Mouse (Mus musculus): ENCODE data around the gene Prpsap1. TPM values are rescaled to one million over a fixed set of nuclear protein-coding genes. Genes with fewer than 3 reads are reported as not detected.

Prpsap1 gene
- polyA plus RNA-seq, 1 experiment, result 112 TPM

GRCm38 (mm10) chr11:116532262-116532809, 38.3 kb upstream of the Prpsap1 start:
- H3K27ac ChIP-seq (ENCODE audit: insufficient read depth, low read length), result peak overlapping the region; percentile 42
- peak overlapping the region; percentile 50 for H3K4me3 ChIP-seq (ENCODE audit: insufficient read depth, low read length)
- TF ChIP-seq CTCF (IDR thresholded peaks at IDR 0.05; ENCODE audit: borderline replicate concordance, insufficient read depth, low read length) (no peak), POLR2A (IDR thresholded peaks at IDR 0.05; ENCODE audit: low read depth, low read length) (peak; percentile 75)
- H3K4me1 ChIP-seq (ENCODE audit: control insufficient read depth, insufficient read depth, low read length), result no peaks in the 10 kb centered on the region

- no peaks in the 10 kb centered on the region for H3K4me1 ChIP-seq (ENCODE audit: control insufficient read depth, insufficient read depth, low read length)
- TF ChIP-seq POLR2A (IDR thresholded peaks at IDR 0.05; ENCODE audit: low read depth, low read length) (no peak), CTCF (IDR thresholded peaks at IDR 0.05; ENCODE audit: borderline replicate concordance, insufficient read depth, low read length) (no peak)
- no peak overlapping the region for H3K27ac ChIP-seq (ENCODE audit: insufficient read depth, low read length)
- peak overlapping the region; percentile 50 for H3K4me3 ChIP-seq (ENCODE audit: insufficient read depth, low read length)
Observed at GRCm38 (mm10) chr11:116531371-116532191, 37.6 kb upstream of the Prpsap1 start.

- TF ChIP-seq POLR2A (IDR thresholded peaks at IDR 0.05; ENCODE audit: low read depth, low read length) (no peak), CTCF (IDR thresholded peaks at IDR 0.05; ENCODE audit: borderline replicate concordance, insufficient read depth, low read length) (no peak)
- Histone ChIP-seq H3K27ac (ENCODE audit: insufficient read depth, low read length) (no peak within 1 kb of the TSS), H3K4me3 (ENCODE audit: insufficient read depth, low read length) (peak within 1 kb of the TSS; percentile 50), H3K4me1 (ENCODE audit: control insufficient read depth, insufficient read depth, low read length) (no peaks in the 10 kb centered on the region)
Observed at GRCm38 (mm10) chr11:116530187-116531147, 36.5 kb upstream of the Prpsap1 start, which contains the start of gene Sphk1. Sphk1 (plus strand) TSS chr11:116530925.

GRCm38 (mm10) chr11:116528636-116529320, 34.8 kb upstream of the Prpsap1 start:
- no peak overlapping the region for H3K4me3 ChIP-seq (ENCODE audit: insufficient read depth, low read length)
- H3K4me1 ChIP-seq (ENCODE audit: control insufficient read depth, insufficient read depth, low read length), result peaks cover 2% of the 10 kb centered on the region; the same call in 1 of the 2 replicates
- TF ChIP-seq CTCF (IDR thresholded peaks at IDR 0.05; ENCODE audit: borderline replicate concordance, insufficient read depth, low read length), result no peak
- TF ChIP-seq POLR2A (IDR thresholded peaks at IDR 0.05; ENCODE audit: low read depth, low read length), result no peak
- H3K27ac ChIP-seq (ENCODE audit: insufficient read depth, low read length), result no peak overlapping the region

- TF ChIP-seq CTCF (IDR thresholded peaks at IDR 0.05; ENCODE audit: borderline replicate concordance, insufficient read depth, low read length) (no peak; the same call in 1 of the 2 replicates), POLR2A (IDR thresholded peaks at IDR 0.05; ENCODE audit: low read depth, low read length) (no peak)
- Histone ChIP-seq H3K4me3 (ENCODE audit: insufficient read depth, low read length) (no peak overlapping the region), H3K4me1 (ENCODE audit: control insufficient read depth, insufficient read depth, low read length) (peaks cover 12% of the 10 kb centered on the region), H3K27ac (ENCODE audit: insufficient read depth, low read length) (peak overlapping the region; percentile 49)
Observed at GRCm38 (mm10) chr11:116523699-116524189, 29.7 kb upstream of the Prpsap1 start.

- peaks cover 12% of the 10 kb centered on the region for H3K4me1 ChIP-seq (ENCODE audit: control insufficient read depth, insufficient read depth, low read length)
- peak overlapping the region; percentile 49 for H3K27ac ChIP-seq (ENCODE audit: insufficient read depth, low read length)
- TF ChIP-seq CTCF (IDR thresholded peaks at IDR 0.05; ENCODE audit: borderline replicate concordance, insufficient read depth, low read length) (no peak), POLR2A (IDR thresholded peaks at IDR 0.05; ENCODE audit: low read depth, low read length) (no peak)
- no peak overlapping the region for H3K4me3 ChIP-seq (ENCODE audit: insufficient read depth, low read length)
Observed at GRCm38 (mm10) chr11:116522886-116523698, 29.1 kb upstream of the Prpsap1 start.

GRCm38 (mm10) chr11:116522046-116522445, 28.0 kb upstream of the Prpsap1 start:
- Histone ChIP-seq H3K4me1 (ENCODE audit: control insufficient read depth, insufficient read depth, low read length) (peaks cover 12% of the 10 kb centered on the region), H3K27ac (ENCODE audit: insufficient read depth, low read length) (no peak overlapping the region), H3K4me3 (ENCODE audit: insufficient read depth, low read length) (no peak overlapping the region)
- TF ChIP-seq POLR2A (IDR thresholded peaks at IDR 0.05; ENCODE audit: low read depth, low read length), result no peak
- no peak for TF ChIP-seq CTCF (IDR thresholded peaks at IDR 0.05; ENCODE audit: borderline replicate concordance, insufficient read depth, low read length)

GRCm38 (mm10) chr11:116521143-116521542, 27.1 kb upstream of the Prpsap1 start:
- H3K27ac ChIP-seq (ENCODE audit: insufficient read depth, low read length), result no peak overlapping the region
- H3K4me3 ChIP-seq (ENCODE audit: insufficient read depth, low read length), result no peak overlapping the region
- peaks cover 12% of the 10 kb centered on the region for H3K4me1 ChIP-seq (ENCODE audit: control insufficient read depth, insufficient read depth, low read length)
- no peak for TF ChIP-seq POLR2A (IDR thresholded peaks at IDR 0.05; ENCODE audit: low read depth, low read length)
- no peak for TF ChIP-seq CTCF (IDR thresholded peaks at IDR 0.05; ENCODE audit: borderline replicate concordance, insufficient read depth, low read length)

Data from embryonic fibroblast, embryonic 13.5 days (primary cell).